Mouse (Mus musculus) kidney, embryonic 15.5 days (tissue): ENCODE results near the gene Pip4k2a. TPM values are rescaled to one million over a fixed set of nuclear protein-coding genes. Genes with fewer than 3 reads are reported as not detected.
A peak's percentile ranks its signal among the peaks of the same experiment; 100 is the strongest.

Experiments used
- ATAC-seq: fragments of 200-750 bp; cut with Nextera tagmentation; replicated peaks from 2 replicates; pipeline ENCODE4 v1.8.0; 2017; ENCODE audit warnings: moderate TSS enrichment; ENCODE audit not compliant: low FRiP score
- H3K27ac ChIP-seq: fragments of 300-500 bp; sonication (generic); 2 replicates; pipeline ENCODE4 v1.5.1; 2015; ENCODE audit warnings: mild to moderate bottlenecking, inconsistent platforms
- H3K27me3 ChIP-seq: fragments of 300-500 bp; sonication (generic); 2 replicates; pipeline ENCODE4 v1.6.1; 2015; ENCODE audit warnings: inconsistent platforms
- H3K36me3 ChIP-seq: fragments of 300-500 bp; sonication (generic); 2 replicates; pipeline ENCODE4 v1.6.1; 2015; ENCODE audit warnings: inconsistent platforms
- H3K4me1 ChIP-seq: fragments of 300-500 bp; sonication (generic); 2 replicates; pipeline ENCODE4 v1.6.1; 2015; ENCODE audit warnings: inconsistent platforms
- H3K4me2 ChIP-seq: fragments of 300-500 bp; sonication (generic); 2 replicates; pipeline ENCODE4 v1.6.1; 2015; ENCODE audit warnings: moderate library complexity, mild to moderate bottlenecking, inconsistent platforms
- H3K4me3 ChIP-seq: fragments of 300-500 bp; sonication (generic); replicated peaks from 2 replicates; pipeline ENCODE4 v1.5.1; 2015; ENCODE audit warnings: mild to moderate bottlenecking, inconsistent platforms
- H3K9ac ChIP-seq: fragments of 300-500 bp; sonication (generic); 2 replicates; pipeline ENCODE4 v1.6.1; 2015; ENCODE audit warnings: mild to moderate bottlenecking, inconsistent platforms
- H3K9me3 ChIP-seq: fragments of 300-500 bp; sonication (generic); replicated peaks from 2 replicates; pipeline ENCODE4 v1.6.1; 2016; ENCODE audit warnings: inconsistent platforms
- WGBS: fragments of 180-500 bp; shearing (Covaris S2); methylation state at CpG from one replicate; pipeline ENCODE4 v1.1.7; 2015; ENCODE audit warnings: mixed read lengths; 5-methylcytosine and 5-hydroxymethylcytosine counted together
- polyA plus RNA-seq: library from polyadenylated mRNA; unstranded; fragments of >200 nt; fragmentation: Nextera tagmentation; extraction: Ambion mirVana; gene quantifications from 2 replicates; pipeline ENCODE4 v1.2.1, GENCODE M21; 2015

Pip4k2a gene
- polyA plus RNA-seq, 1 experiment from 2014 or later: 13.2 TPM

- H3K9me3 ChIP-seq: no peaks in the 10 kb centered on the region
- H3K4me3 ChIP-seq: no peak overlapping the region
- 74% methylated on average over 2 of the region's 2 CpGs for WGBS
- ATAC-seq: no peak
- H3K27me3 ChIP-seq: no peaks in the 10 kb centered on the region
- no peaks in the 10 kb centered on the region for H3K36me3 ChIP-seq
- H3K27ac ChIP-seq: no peak overlapping the region
- no peak overlapping the region for H3K4me2 ChIP-seq
- peaks cover 21% of the 10 kb centered on the region; the same call in 1 of the 2 replicates for H3K4me1 ChIP-seq
- H3K9ac ChIP-seq: no peak overlapping the region
Measured at GRCm38 (mm10) chr2:18999395-18999794, 1.5 kb upstream of the Pip4k2a start.

- Histone ChIP-seq H3K27ac (peak overlapping the region; percentile 93), H3K9me3 (no peaks in the 10 kb centered on the region), H3K36me3 (no peaks in the 10 kb centered on the region), H3K4me3 (peak overlapping the region; percentile 73), H3K27me3 (no peaks in the 10 kb centered on the region), H3K4me2 (peak overlapping the region; percentile 68), H3K9ac (peak overlapping the region; percentile 74), H3K4me1 (peaks cover 26% of the 10 kb centered on the region)
- peak; percentile 83 for ATAC-seq
- under 1% methylated on average over 46 of the region's 46 CpGs for WGBS
Measured at GRCm38 (mm10) chr2:18997387-18997971, 447 bp downstream of the Pip4k2a start.

- H3K27ac ChIP-seq: peak overlapping the region; percentile 48
- peak overlapping the region; percentile 68 for H3K4me2 ChIP-seq
- H3K36me3 ChIP-seq: no peaks in the 10 kb centered on the region
- peak overlapping the region; percentile 74 for H3K9ac ChIP-seq
- no peaks in the 10 kb centered on the region for H3K27me3 ChIP-seq
- no peak for ATAC-seq
- WGBS: under 1% methylated on average over 25 of the region's 25 CpGs
- no peaks in the 10 kb centered on the region for H3K9me3 ChIP-seq
- H3K4me3 ChIP-seq: peak overlapping the region; percentile 73
- H3K4me1 ChIP-seq: peaks cover 26% of the 10 kb centered on the region
Measured at GRCm38 (mm10) chr2:18996451-18997211, 1.3 kb downstream of the Pip4k2a start.

- H3K4me2 ChIP-seq: no peak overlapping the region
- no peaks in the 10 kb centered on the region for H3K27me3 ChIP-seq
- WGBS: 66% methylated on average over 7 of the region's 7 CpGs
- peaks cover 20% of the 10 kb centered on the region for H3K4me1 ChIP-seq
- no peak overlapping the region for H3K9ac ChIP-seq
- 0 out of 2 replicates have a peak, but pooled peaks have one; percentile 37 for ATAC-seq
- no peak overlapping the region for H3K4me3 ChIP-seq
- 0 out of 2 replicates have a peak, but pooled peaks cover under 1% of the 10 kb centered on the region for H3K9me3 ChIP-seq
- H3K36me3 ChIP-seq: no peaks in the 10 kb centered on the region
- no peak overlapping the region for H3K27ac ChIP-seq
Measured at GRCm38 (mm10) chr2:18992512-18993510, 5.1 kb downstream of the Pip4k2a start.

GRCm38 (mm10) chr2:18988885-18989284 is 9.0 kb downstream of the Pip4k2a start:
- Histone ChIP-seq H3K27me3 (no peaks in the 10 kb centered on the region), H3K4me2 (no peak overlapping the region), H3K9me3 (0 out of 2 replicates have a peak, but pooled peaks cover 5% of the 10 kb centered on the region), H3K36me3 (no peaks in the 10 kb centered on the region), H3K9ac (no peak overlapping the region), H3K27ac (no peak overlapping the region), H3K4me1 (peaks cover 2% of the 10 kb centered on the region), H3K4me3 (no peak overlapping the region)
- no peak for ATAC-seq
- WGBS: 88% methylated on average over 3 of the region's 3 CpGs

- no peak for ATAC-seq
- H3K36me3 ChIP-seq: no peaks in the 10 kb centered on the region
- no peak overlapping the region for H3K4me2 ChIP-seq
- WGBS: 82% methylated on average over 3 of the region's 3 CpGs
- H3K4me3 ChIP-seq: no peak overlapping the region
- H3K27ac ChIP-seq: no peak overlapping the region
- H3K9me3 ChIP-seq: 0 out of 2 replicates have a peak, but pooled peaks cover 5% of the 10 kb centered on the region
- no peaks in the 10 kb centered on the region for H3K4me1 ChIP-seq
- no peaks in the 10 kb centered on the region for H3K27me3 ChIP-seq
- H3K9ac ChIP-seq: no peak overlapping the region
Measured at GRCm38 (mm10) chr2:18985506-18985905, 12.4 kb downstream of the Pip4k2a start.

- Histone ChIP-seq H3K4me3 (no peak overlapping the region), H3K9me3 (0 out of 2 replicates have a peak, but pooled peaks cover 5% of the 10 kb centered on the region), H3K4me2 (no peak overlapping the region), H3K27ac (no peak overlapping the region), H3K4me1 (no peaks in the 10 kb centered on the region), H3K9ac (no peak overlapping the region), H3K36me3 (no peaks in the 10 kb centered on the region), H3K27me3 (no peaks in the 10 kb centered on the region)
- WGBS: 89% methylated on average over 15 of the region's 15 CpGs
- 0 out of 2 replicates have a peak, but pooled peaks have one; percentile 25 for ATAC-seq
Measured at GRCm38 (mm10) chr2:18984095-18984847, 13.7 kb downstream of the Pip4k2a start.

GRCm38 (mm10) chr2:18983546-18983945 is 14.4 kb downstream of the Pip4k2a start:
- H3K4me3 ChIP-seq: no peak overlapping the region
- ATAC-seq: no peak
- H3K27ac ChIP-seq: no peak overlapping the region
- H3K4me2 ChIP-seq: no peak overlapping the region
- no peaks in the 10 kb centered on the region for H3K4me1 ChIP-seq
- no peaks in the 10 kb centered on the region for H3K36me3 ChIP-seq
- H3K27me3 ChIP-seq: no peaks in the 10 kb centered on the region
- no peak overlapping the region for H3K9ac ChIP-seq
- 0 out of 2 replicates have a peak, but pooled peaks cover 5% of the 10 kb centered on the region for H3K9me3 ChIP-seq

- H3K4me1 ChIP-seq: no peaks in the 10 kb centered on the region
- H3K9ac ChIP-seq: no peak overlapping the region
- 76% methylated on average over 6 of the region's 6 CpGs for WGBS
- no peaks in the 10 kb centered on the region for H3K36me3 ChIP-seq
- no peak overlapping the region for H3K27ac ChIP-seq
- no peaks in the 10 kb centered on the region for H3K27me3 ChIP-seq
- no peak for ATAC-seq
- H3K4me3 ChIP-seq: no peak overlapping the region
- 0 out of 2 replicates have a peak, but pooled peaks cover 3% of the 10 kb centered on the region for H3K9me3 ChIP-seq
- no peak overlapping the region for H3K4me2 ChIP-seq
Measured at GRCm38 (mm10) chr2:18982581-18982980, 15.3 kb downstream of the Pip4k2a start.

- Histone ChIP-seq H3K9me3 (no peaks in the 10 kb centered on the region), H3K4me1 (peaks cover 7% of the 10 kb centered on the region), H3K4me3 (no peak overlapping the region), H3K4me2 (no peak overlapping the region), H3K27ac (no peak overlapping the region), H3K9ac (no peak overlapping the region), H3K36me3 (no peaks in the 10 kb centered on the region), H3K27me3 (no peaks in the 10 kb centered on the region)
- ATAC-seq: no peak
- 79% methylated on average over 7 of the region's 7 CpGs for WGBS
Measured at GRCm38 (mm10) chr2:18979675-18980074, 18.3 kb downstream of the Pip4k2a start.

GRCm38 (mm10) chr2:18979046-18979445 is 18.9 kb downstream of the Pip4k2a start:
- no peak overlapping the region for H3K27ac ChIP-seq
- H3K36me3 ChIP-seq: no peaks in the 10 kb centered on the region
- no peak overlapping the region for H3K9ac ChIP-seq
- no peak overlapping the region for H3K4me3 ChIP-seq
- H3K4me2 ChIP-seq: no peak overlapping the region
- no peaks in the 10 kb centered on the region for H3K27me3 ChIP-seq
- 82% methylated on average over 4 of the region's 4 CpGs for WGBS
- ATAC-seq: no peak
- peaks cover 7% of the 10 kb centered on the region for H3K4me1 ChIP-seq
- no peaks in the 10 kb centered on the region for H3K9me3 ChIP-seq
